Mouse (Mus musculus): ENCODE measurements at regions not wholly inside any gene's neighbourhood (a gene's known extent, or its start where the extent isn't known, plus 50 kb on each side); places are given as distances from the start of the nearest gene placed in this dataset.
"Not testable (repeated sequence)": the region's sequence is repeated elsewhere in the genome, so short reads cannot be mapped to it uniquely, and the experiment has no call there.

DNA sequence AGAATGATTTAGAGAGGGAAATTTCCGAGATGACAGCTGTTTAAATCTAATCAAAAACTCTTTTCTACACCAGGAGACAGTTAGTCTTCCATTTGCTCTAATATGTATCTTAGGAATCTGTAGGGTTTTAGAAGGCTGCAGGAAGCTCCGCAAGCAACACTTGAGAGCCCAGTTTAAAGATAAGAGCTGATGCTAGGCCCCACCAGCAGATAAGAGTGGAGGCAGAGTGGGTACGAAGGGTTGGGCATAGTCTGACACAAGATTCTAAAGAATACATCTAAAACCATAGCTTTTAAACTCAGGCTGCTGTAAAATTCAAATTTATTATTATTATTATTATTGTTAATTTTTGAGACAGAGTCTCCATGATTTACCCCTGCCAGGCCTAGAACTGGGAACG, 106.7 kb upstream of the Adgrl2 start:
- no peak for DNase-seq

DNA sequence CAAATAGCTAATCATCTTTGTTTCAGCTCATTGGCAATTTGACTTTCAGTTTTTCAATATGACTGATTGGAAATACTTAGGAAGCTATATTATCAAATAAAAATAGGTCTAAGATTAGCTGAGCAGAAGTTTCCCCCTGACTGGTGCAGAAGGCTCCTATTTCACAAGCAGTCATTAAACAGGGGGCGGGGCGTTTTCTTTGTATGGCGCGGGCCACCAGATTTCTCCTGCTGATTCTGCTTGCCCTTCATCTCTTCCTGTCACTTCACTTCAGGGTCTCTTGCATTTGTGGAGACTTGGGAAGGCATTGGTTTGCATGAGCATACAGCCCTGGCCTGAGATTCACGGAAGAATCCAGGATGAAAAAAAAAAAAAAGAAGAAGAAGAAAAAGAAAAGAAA, 102.3 kb upstream of the Adgrl2 start:
- DNase-seq, result no peak

DNA sequence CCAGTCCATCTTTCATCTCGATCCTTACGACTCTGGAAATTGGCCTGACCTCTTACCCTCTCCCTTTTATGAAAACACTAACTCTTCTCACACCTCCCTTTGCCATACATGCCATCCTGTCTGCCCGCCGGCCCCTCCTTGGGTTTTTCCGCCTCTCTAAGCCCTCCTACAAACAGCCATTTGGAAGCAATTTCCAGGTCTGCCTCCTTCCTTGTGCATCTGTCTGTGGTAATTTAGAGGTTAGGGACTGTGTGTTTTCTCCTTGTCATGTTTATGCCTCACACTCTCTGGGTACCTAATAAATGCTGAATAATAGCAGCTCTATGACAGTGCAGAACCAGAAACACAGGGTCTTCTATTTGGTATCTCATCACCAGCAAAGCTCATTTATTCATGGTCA, 99.7 kb upstream of the Adgrl2 start:
- no peak for DNase-seq

DNA sequence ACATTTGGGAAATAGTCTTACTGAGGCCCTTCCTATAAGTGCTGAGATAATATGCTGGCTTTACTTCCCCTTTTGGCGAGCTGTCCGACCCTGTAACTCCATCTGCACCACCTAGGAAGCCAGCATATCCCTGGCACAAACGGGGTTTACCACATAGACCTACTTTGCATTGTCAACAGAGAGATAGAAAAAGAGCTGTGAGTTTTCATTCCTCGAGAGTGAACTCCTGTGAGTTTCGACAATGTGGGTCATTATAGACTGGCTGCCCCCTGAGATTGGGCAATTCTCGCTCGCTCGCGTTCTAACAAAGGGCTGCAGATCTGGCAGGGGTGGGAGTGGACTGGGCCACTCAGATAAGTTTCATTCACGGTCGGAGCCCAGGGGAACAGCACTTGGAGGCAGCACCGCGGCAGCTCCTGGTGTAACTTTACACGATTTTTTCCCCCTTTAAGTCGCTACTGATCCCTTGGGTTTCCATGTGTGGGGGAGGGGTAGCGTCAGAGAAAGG, 98.3 kb upstream of the Adgrl2 start:
- DNase-seq, result no peak

DNA sequence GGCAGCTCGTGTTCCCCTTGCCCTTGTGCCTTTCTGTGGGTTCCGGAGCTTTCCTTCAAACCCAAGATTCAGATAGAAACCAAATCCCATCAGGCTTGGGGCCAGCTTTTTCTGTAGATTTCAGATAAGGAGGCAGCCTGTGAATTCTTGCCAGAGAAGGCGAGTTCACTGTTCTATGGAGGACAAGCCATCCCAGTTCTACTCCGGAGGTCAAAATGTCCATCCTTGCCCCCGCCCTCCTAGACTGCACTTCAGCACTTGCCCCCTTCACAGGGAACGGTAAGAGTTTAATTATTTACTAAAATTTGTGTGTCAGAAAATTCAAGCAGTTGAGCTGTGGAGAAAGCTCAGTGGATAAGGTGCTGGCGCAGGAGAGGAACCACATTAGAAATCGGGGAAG, 97.1 kb upstream of the Adgrl2 start:
- DNase-seq, result no peak

DNA sequence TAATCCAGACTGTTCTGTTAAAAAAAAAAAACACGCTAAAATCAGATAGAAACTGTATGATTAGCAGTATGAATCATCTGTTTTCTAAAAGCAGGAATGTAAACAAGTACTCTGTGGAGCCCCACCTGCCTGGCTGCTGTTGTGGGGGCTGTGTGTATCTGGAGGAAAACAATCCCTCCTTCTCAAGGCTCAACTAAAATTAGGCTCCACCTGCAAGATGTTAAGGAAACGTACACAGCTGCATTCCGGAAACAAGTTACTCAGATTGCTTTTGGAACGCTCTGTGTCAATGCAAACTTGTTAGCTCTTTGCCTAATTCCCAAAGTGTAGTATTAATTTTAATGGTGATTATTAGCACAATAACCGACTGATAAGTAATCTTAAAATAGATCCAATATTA, 96.3 kb upstream of the Adgrl2 start:
- no peak for DNase-seq

DNA sequence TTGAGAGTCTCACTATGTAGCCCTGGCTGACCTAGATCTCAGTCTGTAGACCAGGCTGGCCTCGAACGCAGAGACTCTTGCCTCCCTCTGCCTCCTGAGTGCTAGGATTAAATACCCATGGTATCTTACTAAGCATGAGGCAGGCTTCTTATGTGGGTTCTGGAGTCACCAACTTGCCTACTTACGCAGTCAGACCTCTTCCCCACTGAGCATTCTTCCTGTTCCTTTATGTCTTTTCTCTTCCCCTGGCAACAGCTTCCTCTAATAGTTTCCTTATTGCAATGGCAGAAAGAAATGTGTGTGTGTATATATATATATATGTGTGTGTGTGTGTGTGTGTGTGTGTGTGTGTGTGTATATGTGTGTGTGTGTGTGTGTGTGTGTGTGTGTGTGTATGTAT, 95.7 kb upstream of the Adgrl2 start:
- DNase-seq, result no peak

DNA sequence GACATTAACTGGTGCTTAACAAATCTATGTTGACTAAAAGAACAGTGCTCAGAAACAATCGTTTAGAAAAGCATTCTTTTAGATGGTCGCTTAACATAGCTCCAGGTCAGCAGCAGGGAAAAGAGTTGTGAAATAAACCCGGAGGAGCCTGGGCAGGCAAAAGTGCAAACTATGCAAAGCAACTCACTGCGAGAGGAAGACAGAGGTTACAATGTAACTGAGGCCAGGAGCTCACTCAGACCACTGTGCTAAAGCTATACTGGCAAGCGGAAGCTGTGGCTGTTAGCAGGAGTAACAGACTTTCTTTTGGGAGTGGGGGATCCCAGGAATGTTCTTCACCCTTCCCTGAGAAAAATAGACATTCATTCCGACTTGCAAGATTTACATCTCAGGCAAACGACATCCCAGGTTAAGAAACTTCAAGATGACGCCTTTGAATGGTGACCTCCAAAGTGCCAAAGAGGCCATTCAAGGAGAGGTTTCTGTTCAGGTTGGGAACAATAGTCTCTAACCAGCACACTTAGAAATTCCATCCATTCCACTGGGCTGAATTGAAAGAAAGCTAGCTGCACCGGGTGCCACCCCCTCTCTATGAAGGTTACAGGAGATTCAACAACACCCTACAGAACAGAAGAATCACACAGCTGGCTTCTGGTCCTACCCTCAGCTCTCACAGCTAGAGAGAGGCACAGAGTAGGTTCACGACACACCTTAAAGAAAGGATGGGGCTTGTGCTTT, 94.7 kb upstream of the Adgrl2 start:
- DNase-seq, result no peak

DNA sequence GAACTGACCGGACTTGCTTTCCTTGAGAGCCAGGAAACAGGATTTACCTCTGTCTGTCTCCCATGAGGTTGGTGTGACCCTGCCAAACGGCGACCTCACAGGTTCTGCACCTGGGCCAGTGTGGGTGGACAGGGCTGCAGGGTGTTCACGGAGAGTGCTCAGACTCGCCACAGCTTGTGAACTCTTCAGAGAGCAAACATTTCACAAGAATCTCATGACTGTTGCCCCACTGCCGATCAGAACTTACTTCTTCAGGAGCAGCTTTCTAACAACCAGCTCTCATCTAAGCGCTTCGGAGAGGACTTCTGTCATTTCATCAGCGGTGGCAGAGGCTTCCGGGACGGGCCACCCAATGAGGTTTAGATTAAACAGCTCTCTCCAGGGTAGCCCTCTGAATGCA, 93.0 kb upstream of the Adgrl2 start:
- no peak for DNase-seq

DNA sequence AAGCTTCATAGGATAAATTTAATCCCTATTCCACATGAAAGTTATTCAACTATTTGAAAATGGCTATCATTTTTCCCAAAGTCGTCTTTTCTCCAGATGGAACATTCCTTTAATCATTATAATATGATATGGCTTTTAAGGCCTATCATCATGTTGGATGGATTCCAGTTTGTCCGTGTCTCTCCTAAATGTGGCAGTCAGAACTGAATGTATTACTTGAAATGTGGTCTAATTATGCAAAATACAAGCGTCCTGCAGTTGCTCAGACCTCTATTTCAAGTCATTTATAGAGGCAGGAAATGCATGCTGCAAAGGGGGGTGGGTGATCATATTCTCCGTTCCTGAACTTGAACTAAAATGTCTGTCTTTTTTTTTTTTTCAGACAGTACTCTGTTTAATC, 88.5 kb upstream of the Adgrl2 start:
- DNase-seq, result no peak

DNA sequence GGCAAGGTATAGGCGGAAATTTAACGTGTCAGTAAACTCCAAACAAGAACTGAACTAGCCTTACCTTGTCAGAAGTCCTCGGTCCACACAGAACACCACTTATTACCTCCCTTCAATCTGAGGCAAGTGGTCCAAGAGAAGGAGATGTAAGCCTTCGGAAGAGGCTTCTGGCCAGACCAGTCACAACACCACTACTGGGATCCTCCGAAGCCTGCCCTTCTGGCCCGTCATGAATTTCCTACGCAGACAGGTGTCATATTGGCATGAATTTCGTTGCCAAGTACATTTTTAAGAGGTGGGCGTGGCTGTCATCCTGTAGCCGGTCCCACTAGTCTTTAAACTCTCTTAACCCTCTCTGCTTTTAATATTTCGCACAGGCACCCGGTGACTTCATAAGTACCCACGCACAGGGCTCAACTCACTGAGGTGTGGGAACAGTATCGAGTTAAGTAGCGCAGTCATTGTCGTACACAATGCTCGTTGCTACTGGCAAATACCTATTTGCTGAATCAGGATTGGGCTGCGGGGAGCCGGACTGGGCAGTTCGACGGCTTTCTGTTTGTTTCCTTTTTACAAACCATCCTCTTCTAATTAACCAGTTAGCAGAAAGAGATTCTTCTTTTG, 86.7 kb upstream of the Adgrl2 start:
- DNase-seq, result no peak

DNA sequence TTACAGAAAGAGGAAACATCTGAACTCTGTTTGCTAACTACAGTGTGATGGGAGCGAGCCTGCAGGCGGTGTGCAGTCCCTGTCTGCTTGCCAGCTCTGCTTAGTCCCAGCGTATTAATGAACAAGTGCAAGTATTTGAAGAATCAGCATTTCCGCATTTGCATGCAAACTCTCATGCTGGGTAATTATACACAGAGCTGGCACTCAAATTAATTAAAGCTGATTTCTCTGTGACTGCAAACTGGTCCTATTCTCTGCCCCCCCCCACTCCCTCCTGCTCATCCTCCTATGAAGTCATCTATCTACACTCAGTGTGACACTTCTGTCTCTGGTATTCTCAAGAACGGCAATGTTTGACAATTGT, 85.1 kb upstream of the Adgrl2 start:
- no peak for DNase-seq

DNA sequence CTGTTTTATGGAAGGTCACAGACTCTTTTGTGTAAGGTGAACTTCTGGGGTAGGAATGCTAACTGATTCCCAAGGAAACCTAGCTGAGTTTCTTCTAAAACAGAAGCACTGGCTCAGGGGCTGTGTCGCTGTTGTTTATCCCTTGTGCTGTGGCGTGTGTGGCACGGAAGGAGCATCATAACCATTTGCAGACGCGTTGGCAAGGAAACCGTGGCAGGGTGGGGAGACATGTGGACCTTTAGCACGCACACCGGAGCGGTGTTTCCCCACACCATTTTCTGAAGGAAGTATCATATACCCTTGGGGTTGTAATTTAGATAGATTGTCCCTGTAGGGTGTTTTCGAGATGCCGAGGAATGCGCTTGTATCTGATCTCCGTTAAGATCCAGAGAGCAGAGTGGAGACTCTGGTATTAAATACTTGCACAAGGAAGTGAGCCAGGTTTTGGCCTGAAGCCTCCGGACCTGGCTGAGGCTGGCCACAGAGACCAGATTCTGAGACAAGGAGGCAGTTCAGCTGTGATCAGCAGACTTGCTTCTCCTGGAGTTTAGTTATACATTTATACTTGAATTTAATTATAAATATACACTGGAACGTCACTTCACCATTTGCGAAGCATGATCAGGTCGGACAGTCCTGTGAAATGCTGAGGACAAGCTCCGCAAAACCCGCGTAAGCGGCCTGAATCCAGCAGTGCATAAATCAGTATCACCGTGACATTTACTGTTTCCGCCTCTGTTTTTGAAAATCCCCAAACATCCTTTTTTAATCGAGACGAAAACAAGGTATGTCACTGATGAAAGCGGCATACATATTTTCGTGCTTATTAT, 84.5 kb upstream of the Adgrl2 start:
- no peak for DNase-seq

DNA sequence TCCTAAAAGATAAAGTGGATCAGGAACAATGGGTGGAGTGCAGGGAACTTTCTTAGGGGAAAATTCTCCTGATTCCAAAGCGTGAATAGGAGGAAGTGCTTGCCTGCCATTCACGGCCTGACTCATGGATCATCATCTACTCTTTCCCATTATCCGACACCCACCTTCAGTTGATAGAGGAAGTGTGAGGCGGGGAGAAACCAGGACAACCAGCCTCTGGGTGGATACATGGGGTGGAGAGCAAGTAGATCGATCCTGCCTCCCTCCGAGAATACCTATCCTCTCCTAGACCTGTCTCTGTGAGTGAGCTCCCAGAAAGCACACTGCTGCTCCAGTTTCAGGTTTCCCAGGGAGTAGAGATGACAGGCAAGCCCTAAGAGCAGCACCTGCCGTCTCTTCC, 79.8 kb upstream of the Adgrl2 start:
- no peak for DNase-seq

DNA sequence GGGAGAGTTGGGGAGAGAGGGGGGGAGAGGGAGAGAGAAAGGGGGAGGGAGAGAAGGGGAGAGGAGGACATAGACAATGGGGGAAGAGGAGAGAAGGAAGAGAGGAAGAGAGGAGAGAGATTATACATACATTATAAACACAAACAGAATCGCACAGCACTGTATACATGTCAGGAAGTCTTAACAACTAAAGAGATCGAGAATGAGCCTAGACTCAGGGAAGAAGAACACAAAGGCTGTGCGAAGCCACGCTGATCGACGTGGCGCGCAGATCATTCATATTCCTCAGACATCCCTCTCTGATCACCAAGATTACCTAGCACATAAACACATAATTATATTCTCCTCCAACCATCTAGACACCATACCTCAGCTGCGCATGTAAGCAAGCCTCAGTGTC, 79.1 kb upstream of the Adgrl2 start:
- no peak for DNase-seq

DNA sequence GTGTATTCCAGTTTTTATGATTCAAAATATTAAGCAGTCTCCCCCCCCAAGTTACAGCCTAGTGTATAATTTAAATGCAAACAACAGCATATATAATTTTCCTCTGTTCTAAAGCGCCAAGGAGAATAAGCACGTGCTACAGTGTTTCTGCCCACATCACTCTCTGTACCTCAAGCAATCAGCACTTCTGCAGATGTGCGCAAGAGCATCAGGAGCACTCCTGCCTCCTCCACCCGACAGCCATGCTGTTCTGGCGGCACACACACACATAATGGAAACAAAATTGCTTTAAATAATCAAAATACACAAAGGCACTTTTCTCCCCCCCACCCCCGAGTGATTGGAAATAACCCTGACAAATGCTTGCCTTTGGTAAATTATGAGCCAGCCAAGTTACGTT, 78.5 kb upstream of the Adgrl2 start:
- no peak for DNase-seq

DNA sequence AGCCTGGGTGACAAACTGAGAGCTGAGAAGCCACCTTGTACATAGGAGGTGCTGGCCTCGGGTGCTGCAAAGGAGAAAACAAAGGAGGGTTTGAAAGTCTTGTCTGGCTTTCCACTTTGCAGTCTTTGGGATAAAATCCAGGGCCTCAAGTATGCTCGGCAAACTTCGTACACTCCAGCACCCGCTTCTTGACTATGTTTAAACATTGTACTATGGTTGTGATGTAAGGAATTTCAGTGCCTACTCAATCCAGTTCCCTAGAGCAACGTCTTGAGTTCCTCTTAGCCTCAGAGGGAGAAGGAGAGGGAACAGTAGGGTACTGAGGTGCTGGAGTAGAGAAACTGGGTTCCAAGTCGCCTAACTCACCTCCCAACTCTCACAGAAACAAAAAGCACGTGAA, 77.4 kb upstream of the Adgrl2 start:
- DNase-seq, result no peak

DNA sequence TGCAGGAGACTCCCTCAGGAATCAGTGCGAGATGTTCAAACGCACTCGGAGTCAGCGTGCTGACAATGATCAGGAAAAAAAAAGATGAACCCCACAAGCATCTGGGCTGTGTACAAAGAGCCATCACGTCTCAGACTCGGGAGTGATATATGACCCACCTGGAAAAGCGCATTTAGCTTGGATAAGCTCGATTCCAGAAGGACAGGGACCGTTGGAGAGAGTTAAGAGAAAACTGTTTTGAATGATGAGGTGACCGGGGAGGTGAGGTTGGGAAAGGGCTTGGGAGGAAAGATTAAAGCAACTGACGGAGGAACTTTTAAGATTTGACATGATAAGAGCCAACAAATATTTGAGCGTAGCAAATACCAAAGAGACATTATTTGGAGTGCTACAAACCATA, 64.7 kb upstream of the Adgrl2 start:
- DNase-seq, result no peak

DNA sequence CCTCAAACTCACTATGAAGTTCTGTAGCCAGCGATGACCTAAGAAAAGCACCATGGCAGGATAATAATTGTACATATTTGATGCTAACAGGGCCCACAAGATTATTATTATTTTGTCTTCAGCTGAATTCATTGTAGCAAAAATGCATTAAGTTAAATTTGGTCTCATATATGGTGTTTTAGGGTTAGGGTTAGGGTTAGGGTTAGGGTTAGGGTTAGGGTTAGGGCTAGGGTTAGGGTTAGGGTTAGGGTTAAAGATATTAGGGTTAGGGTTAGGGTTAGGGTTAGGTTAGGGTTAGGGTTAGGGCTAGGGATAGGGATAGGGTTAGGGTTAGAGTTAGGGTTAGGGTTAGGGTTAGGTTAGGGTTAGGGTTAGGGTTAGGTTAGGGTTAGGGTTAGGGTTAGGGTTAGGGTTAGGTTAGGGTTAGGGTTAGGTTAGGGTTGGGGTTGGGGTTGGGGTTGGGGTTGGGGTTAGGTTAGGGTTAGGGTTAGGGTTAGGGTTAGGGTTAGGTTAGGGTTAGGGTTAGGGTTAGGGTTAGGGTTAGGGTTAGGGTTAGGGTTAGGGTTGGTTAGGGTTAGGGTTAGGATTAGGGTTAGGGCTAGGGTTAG, 62.0 kb upstream of the Adgrl2 start:
- not testable (repeated sequence) for DNase-seq

DNA sequence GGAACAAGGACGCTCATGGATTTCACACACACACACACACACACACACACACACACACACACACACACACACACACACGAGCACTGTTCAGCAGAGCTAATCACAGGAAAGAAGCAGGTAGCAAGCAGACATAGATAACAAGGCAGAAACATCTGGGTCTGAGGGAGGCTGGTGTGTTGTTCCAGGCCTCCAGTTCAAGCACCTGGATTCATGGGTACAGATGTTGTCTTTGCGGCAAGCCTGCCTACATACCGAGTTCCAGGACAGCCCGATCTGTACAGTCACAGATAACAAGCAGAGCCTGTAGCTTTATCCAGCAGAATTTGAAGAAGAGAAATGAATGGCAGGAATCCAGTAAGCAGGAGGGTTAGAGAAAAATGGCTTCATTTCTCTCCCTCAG, 55.0 kb upstream of the Adgrl2 start:
- DNase-seq, result no peak

DNA sequence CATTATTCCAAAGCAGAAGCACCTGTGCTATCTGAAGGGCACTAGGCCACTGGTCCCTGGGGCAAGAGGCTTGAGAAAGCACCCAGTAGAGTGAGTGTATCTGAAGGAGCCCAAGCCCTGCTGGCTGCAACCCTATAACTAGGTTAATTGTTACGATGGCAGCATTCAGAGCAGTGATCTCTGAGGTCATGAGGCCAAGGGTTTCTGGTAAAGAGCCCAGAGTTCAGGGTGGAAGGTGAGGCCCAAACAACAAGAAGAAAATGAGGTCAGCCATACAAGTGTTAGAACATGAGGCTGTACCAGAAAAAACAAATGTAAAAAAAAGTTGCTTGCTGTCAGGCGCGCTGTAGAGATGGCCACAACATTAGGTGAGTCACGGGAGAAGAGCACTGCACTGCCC, 53.5 kb upstream of the Adgrl2 start:
- no peak for DNase-seq

DNA sequence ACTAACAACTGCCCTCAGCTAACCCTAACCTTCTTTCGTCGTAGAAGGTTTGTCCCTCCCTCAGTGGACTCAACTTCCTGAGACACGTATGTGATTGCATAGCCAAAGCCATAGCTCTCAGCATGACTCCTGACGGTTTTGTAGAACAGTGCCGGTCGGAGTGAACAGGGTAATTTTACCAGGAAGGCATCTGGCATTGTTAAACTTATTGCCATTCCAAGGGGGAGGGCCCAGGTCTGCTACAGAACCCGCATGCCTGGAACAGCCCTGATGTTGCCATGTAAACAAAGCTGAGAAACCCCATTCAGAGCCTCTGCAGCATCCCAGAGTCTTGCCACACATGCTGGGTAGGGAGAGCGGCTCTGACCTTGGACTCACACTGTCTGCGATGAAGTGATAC, 52.2 kb upstream of the Adgrl2 start:
- no peak for DNase-seq

DNA sequence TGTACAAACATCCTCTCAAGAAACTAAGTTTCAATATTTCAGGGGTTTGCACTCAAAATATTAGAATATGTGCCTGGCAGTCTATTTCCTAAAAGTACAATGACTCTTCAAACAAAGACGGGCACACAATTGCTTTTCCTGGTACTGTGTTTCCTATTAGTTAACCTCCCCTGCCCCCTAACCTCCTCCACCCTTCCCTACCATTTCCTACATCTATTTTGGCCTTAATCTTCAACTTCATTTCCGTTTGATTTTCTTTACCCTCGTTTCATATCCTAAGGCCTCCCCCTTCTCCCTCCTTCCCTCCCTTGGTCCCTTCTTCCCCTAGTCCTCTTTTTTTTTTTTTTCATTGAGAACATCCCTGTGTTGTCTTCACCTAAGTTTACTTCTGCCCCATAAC, 50.8 kb upstream of the Adgrl2 start:
- DNase-seq, result no peak
